Mouse (Mus musculus) C2C12 (cell line): Measurements from ENCODE around the gene Sfi1.
"Not testable (repeated sequence)": the region's sequence is repeated elsewhere in the genome, so short reads cannot be mapped to it uniquely, and the experiment has no call there.

Experiments used
- CEBPB ChIP-seq: IDR thresholded peaks from one replicate; pipeline ENCODE4 v1.6.1; 2011; ENCODE audit warnings: low read depth, mild to moderate bottlenecking, control low read depth, moderate library complexity
- CTCF ChIP-seq: IDR thresholded peaks from one replicate; pipeline ENCODE4 v1.5.1; 2011; ENCODE audit not compliant: control insufficient read depth, insufficient read depth, insufficient read length
- FOSL1 ChIP-seq: IDR thresholded peaks from one replicate; pipeline ENCODE4 v1.8.0; 2011; ENCODE audit warnings: mild to moderate bottlenecking, low read length; ENCODE audit not compliant: poor library complexity, insufficient read depth, severe bottlenecking
- MAX ChIP-seq: IDR thresholded peaks from one replicate; pipeline ENCODE4 v1.6.1; 2011; ENCODE audit warnings: mild to moderate bottlenecking, control low read depth
- MYOD1 ChIP-seq: IDR thresholded peaks from one replicate; pipeline ENCODE4 v1.6.1; 2011; ENCODE audit warnings: low read depth; ENCODE audit not compliant: control insufficient read depth, insufficient read length
- USF1 ChIP-seq: IDR thresholded peaks from one replicate; pipeline ENCODE4 v1.6.1; 2011; ENCODE audit warnings: low read depth, mild to moderate bottlenecking, control low read depth, moderate library complexity

DNA sequence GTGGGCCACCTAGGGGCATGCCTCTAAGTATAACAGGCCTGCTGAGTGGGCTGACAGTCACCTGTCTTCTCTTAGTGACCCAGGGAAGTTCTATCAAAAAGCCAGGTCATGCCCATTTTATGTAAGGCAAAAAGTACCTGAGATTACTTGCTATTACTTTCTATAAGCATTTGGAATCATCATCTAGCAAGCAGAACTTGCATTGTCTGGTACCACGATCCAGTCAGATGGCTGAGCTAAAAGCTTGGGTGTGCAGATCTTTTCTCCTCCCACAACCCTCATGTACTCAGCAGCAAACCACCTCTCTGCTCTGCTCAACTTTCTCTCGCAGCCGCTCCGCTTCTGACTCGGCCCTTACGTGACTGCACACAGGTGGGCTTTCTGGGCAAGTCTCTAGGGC is 35.3 kb downstream of the Sfi1 start:
- TF ChIP-seq CTCF, MAX, USF1, CEBPB, FOSL1, MYOD1: not testable (repeated sequence)
